Mouse (Mus musculus) bone marrow macrophage, adult 2 months (primary cell): ENCODE data around the gene Inca1.

Experiments
- CTCF ChIP-seq: IDR thresholded peaks from 2 replicates; pipeline ENCODE4 v1.5.1; 2012; ENCODE audit warnings: low read depth, mild to moderate bottlenecking, low read length, moderate library complexity
- POLR2A ChIP-seq: IDR thresholded peaks from 2 replicates; pipeline ENCODE4 v1.6.1; 2012; ENCODE audit warnings: mild to moderate bottlenecking, low read depth, low read length, borderline replicate concordance

GRCm38 (mm10) chr11:70644564-70645103 lies 55.3 kb downstream of the Inca1 start:
- no peak for TF ChIP-seq POLR2A
- no peak for TF ChIP-seq CTCF
